Mouse (Mus musculus) liver, adult 2 months (tissue): Measurements from ENCODE around the gene Mcm2.

Source experiments
- CTCF ChIP-seq: fragments of 200-500 bp; IDR thresholded peaks from 2 replicates; pipeline ENCODE4 v1.5.1; 2011; ENCODE audit warnings: low read depth, low read length, control low read depth
- POLR2A ChIP-seq: fragments of 200-500 bp; IDR thresholded peaks from 2 replicates; pipeline ENCODE4 v1.6.1; 2011; ENCODE audit warnings: low read length, control low read depth; ENCODE audit not compliant: insufficient read depth; ENCODE audit errors: extremely low read depth

DNA sequence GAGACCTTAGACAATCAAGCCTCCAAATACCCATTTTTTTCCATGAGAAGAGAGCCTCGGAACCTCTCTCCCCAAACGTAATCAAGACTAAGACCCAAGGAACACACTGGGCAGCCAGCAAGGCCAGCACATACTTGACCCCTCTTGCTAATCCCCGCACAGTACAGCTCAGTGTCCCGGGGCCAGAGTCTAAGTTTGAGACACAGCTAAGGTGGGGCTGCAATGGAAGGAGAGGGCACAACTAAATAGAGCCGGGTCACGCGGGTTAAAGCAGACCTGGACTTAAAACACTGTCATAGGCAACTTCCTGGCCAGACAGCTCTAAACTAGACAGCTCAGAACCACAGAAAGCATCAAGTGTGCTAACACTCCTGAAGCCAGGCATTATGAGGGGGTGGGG is 7.7 kb downstream of the Mcm2 start:
- TF ChIP-seq CTCF = no peak
- TF ChIP-seq POLR2A = no peak
